Mouse (Mus musculus): ENCODE results near the gene Jun. TPM values are rescaled to one million over a fixed set of nuclear protein-coding genes. Genes with fewer than 3 reads are reported as not detected.

The Jun gene
- total RNA-seq, 2 experiments from 2014 or later: 15.6 to 167 TPM

Other genes starting within 250 kb of the Jun start
- gene Eqtn, start 123.4 kb downstream of the Jun start, total RNA-seq (2014; fragmentation: Nextera tagmentation): not detected in 2 replicates
- 0.50 TPM in 1 of 2 replicates, not detected in the other for gene Eqtn, start 123.4 kb downstream of the Jun start, total RNA-seq (2017)
- 25.6 and 37.7 TPM in 2 replicates for gene Mysm1, start 73.1 kb downstream of the Jun start, total RNA-seq (2014; fragmentation: Nextera tagmentation)
- 42.5 and 70.5 TPM in 2 replicates for gene Mysm1, start 73.1 kb downstream of the Jun start, total RNA-seq (2017)